Mouse (Mus musculus) forebrain, postnatal 0 days (tissue): ENCODE results near the gene Ahsg. TPM values are rescaled to one million over a fixed set of nuclear protein-coding genes. Genes with fewer than 3 reads are reported as not detected.

ENCODE experiments used
- ATAC-seq: fragments of 200-750 bp; cut with Nextera tagmentation; 2 replicates; pipeline ENCODE4 v1.8.0; 2017; ENCODE audit warnings: mild to moderate bottlenecking, moderate library complexity
- DNase-seq: peaks from one replicate; pipeline ENCODE4 v3.0.0-alpha.2; 2015
- H3K27ac ChIP-seq: fragments of 300-500 bp; sonication (generic); 2 replicates; pipeline ENCODE4 v1.5.1; 2014; ENCODE audit warnings: low read depth, mild to moderate bottlenecking, antibody characterized with exemption, low read length, moderate library complexity, mixed read lengths
- H3K27me3 ChIP-seq: fragments of 300-500 bp; sonication (generic); 2 replicates; pipeline ENCODE4 v1.6.1; 2014; ENCODE audit warnings: mild to moderate bottlenecking, low read length, mixed read lengths; ENCODE audit not compliant: insufficient read depth
- H3K36me3 ChIP-seq: fragments of 300-500 bp; sonication (generic); 2 replicates; pipeline ENCODE4 v1.6.1; 2014; ENCODE audit warnings: mild to moderate bottlenecking, moderate library complexity; ENCODE audit not compliant: insufficient read depth
- H3K4me1 ChIP-seq: fragments of 300-500 bp; sonication (generic); 2 replicates; pipeline ENCODE4 v1.6.1; 2014; ENCODE audit warnings: antibody characterized with exemption; ENCODE audit not compliant: insufficient read depth
- H3K4me2 ChIP-seq: fragments of 300-500 bp; sonication (generic); 2 replicates; pipeline ENCODE4 v1.6.1; 2014; ENCODE audit warnings: low read depth, mild to moderate bottlenecking, moderate library complexity
- H3K4me3 ChIP-seq: fragments of 300-500 bp; sonication (generic); 2 replicates; pipeline ENCODE4 v1.5.1; 2014; ENCODE audit warnings: low read depth, low read length, mixed read lengths
- H3K9ac ChIP-seq: fragments of 300-500 bp; sonication (generic); 2 replicates; pipeline ENCODE4 v1.6.1; 2014; ENCODE audit warnings: mild to moderate bottlenecking
- H3K9me3 ChIP-seq: fragments of 300-500 bp; sonication (generic); 2 replicates; pipeline ENCODE4 v1.6.1; 2016; ENCODE audit warnings: low read length
- CTCF ChIP-seq: sonication (generic); IDR thresholded peaks from 2 replicates; pipeline ENCODE4 v1.5.1; 2016; ENCODE audit warnings: antibody characterized with exemption, control low read depth, low read depth
- WGBS: fragments of 180-500 bp; shearing (Covaris S2); extraction: QIAGEN DNeasy Blood & Tissue Kit; methylation state at CpG from one replicate; pipeline ENCODE4 v1.1.7; 2014; 5-methylcytosine and 5-hydroxymethylcytosine counted together
- polyA plus RNA-seq: library from polyadenylated mRNA; unstranded; fragments of >200 nt; fragmentation: Nextera tagmentation; extraction: Ambion mirVana; gene quantifications from 2 replicates; pipeline ENCODE4 v1.2.1, GENCODE M21; 2015
- total RNA-seq: library from RNA; depleted of rRNA; stranded (reverse); fragments of >200 nt; gene quantifications from 2 replicates; pipeline ENCODE4 v1.2.3, GENCODE M21; 2014

The Ahsg gene
- total and polyA plus RNA-seq, 2 experiments from 2014 or later: not detected

GRCm38 (mm10) chr16:22885356-22885755 lies 5.7 kb upstream of the Ahsg start:
- Histone ChIP-seq H3K27me3 (no peaks in the 10 kb centered on the region), H3K4me3 (no peak overlapping the region), H3K27ac (no peak overlapping the region), H3K9ac (no peak overlapping the region), H3K36me3 (no peaks in the 10 kb centered on the region), H3K4me2 (no peak overlapping the region), H3K9me3 (no peaks in the 10 kb centered on the region), H3K4me1 (no peaks in the 10 kb centered on the region)
- TF ChIP-seq CTCF: no peak
- DNase-seq (no peak), ATAC-seq (no peak)
- 44% methylated on average over 4 of the region's 4 CpGs for WGBS

- 87% methylated on average over 3 of the region's 3 CpGs for WGBS
- no peak for ATAC-seq
Measured at GRCm38 (mm10) chr16:22886726-22887125, 4.4 kb upstream of the Ahsg start.

GRCm38 (mm10) chr16:22888835-22889234 lies 2.2 kb upstream of the Ahsg start:
- no peaks in the 10 kb centered on the region for H3K27me3 ChIP-seq
- H3K4me1 ChIP-seq: no peaks in the 10 kb centered on the region
- WGBS: 54% methylated on average over 4 of the region's 4 CpGs
- H3K9me3 ChIP-seq: no peaks in the 10 kb centered on the region
- H3K4me3 ChIP-seq: no peak overlapping the region
- no peak for DNase-seq
- no peak overlapping the region for H3K9ac ChIP-seq
- TF ChIP-seq CTCF: no peak
- H3K4me2 ChIP-seq: no peak overlapping the region
- H3K27ac ChIP-seq: no peak overlapping the region
- no peak for ATAC-seq
- no peaks in the 10 kb centered on the region for H3K36me3 ChIP-seq

More at GRCm38 (mm10) chr16:22886726-22887125, 4.4 kb upstream of the Ahsg start:
- Histone ChIP-seq H3K4me2 (no peak overlapping the region), H3K27me3 (no peaks in the 10 kb centered on the region), H3K9me3 (no peaks in the 10 kb centered on the region), H3K9ac (no peak overlapping the region), H3K36me3 (no peaks in the 10 kb centered on the region), H3K27ac (no peak overlapping the region), H3K4me1 (no peaks in the 10 kb centered on the region), H3K4me3 (no peak overlapping the region)
- TF ChIP-seq CTCF: no peak
- DNase-seq: no peak

GRCm38 (mm10) chr16:22889716-22890115 lies 1.4 kb upstream of the Ahsg start:
- no peaks in the 10 kb centered on the region for H3K27me3 ChIP-seq
- DNase-seq (no peak), ATAC-seq (no peak)
- no peak overlapping the region for H3K9ac ChIP-seq
- WGBS: 92% methylated on average over 8 of the region's 8 CpGs
- no peak overlapping the region for H3K27ac ChIP-seq
- TF ChIP-seq CTCF: no peak
- no peak overlapping the region for H3K4me3 ChIP-seq
- H3K36me3 ChIP-seq: no peaks in the 10 kb centered on the region
- no peaks in the 10 kb centered on the region for H3K4me1 ChIP-seq
- H3K9me3 ChIP-seq: no peaks in the 10 kb centered on the region
- H3K4me2 ChIP-seq: no peak overlapping the region

- no peak for TF ChIP-seq CTCF
- Histone ChIP-seq H3K4me2 (no peak overlapping the region), H3K9ac (no peak overlapping the region), H3K27ac (no peak overlapping the region), H3K36me3 (no peaks in the 10 kb centered on the region), H3K4me1 (no peaks in the 10 kb centered on the region), H3K27me3 (no peaks in the 10 kb centered on the region), H3K4me3 (no peak overlapping the region), H3K9me3 (no peaks in the 10 kb centered on the region)
- 95% methylated on average over 8 of the region's 8 CpGs for WGBS
- DNase-seq (no peak), ATAC-seq (no peak)
Measured at GRCm38 (mm10) chr16:22891733-22892154, 667 bp downstream of the Ahsg start.

GRCm38 (mm10) chr16:22894095-22894494 lies 3.0 kb downstream of the Ahsg start:
- no peak for TF ChIP-seq CTCF
- WGBS: 74% methylated on average over 8 of the region's 8 CpGs
- Histone ChIP-seq H3K9me3 (no peaks in the 10 kb centered on the region), H3K27me3 (no peaks in the 10 kb centered on the region), H3K36me3 (no peaks in the 10 kb centered on the region), H3K4me2 (no peak overlapping the region), H3K9ac (no peak overlapping the region), H3K4me3 (no peak overlapping the region), H3K27ac (no peak overlapping the region), H3K4me1 (no peaks in the 10 kb centered on the region)
- ATAC-seq: no peak
- no peak for DNase-seq

GRCm38 (mm10) chr16:22896618-22897017 lies 5.5 kb downstream of the Ahsg start:
- H3K4me2 ChIP-seq: no peak overlapping the region
- no peak overlapping the region for H3K9ac ChIP-seq
- DNase-seq (no peak), ATAC-seq (no peak)
- H3K4me3 ChIP-seq: no peak overlapping the region
- no peak overlapping the region for H3K27ac ChIP-seq
- no peaks in the 10 kb centered on the region for H3K36me3 ChIP-seq
- TF ChIP-seq CTCF: no peak
- no peaks in the 10 kb centered on the region for H3K27me3 ChIP-seq
- no peaks in the 10 kb centered on the region for H3K4me1 ChIP-seq
- WGBS: 73% methylated on average over 2 of the region's 2 CpGs
- no peaks in the 10 kb centered on the region for H3K9me3 ChIP-seq

- Histone ChIP-seq H3K9me3 (no peaks in the 10 kb centered on the region), H3K27ac (no peak overlapping the region), H3K4me1 (no peaks in the 10 kb centered on the region), H3K36me3 (no peaks in the 10 kb centered on the region), H3K9ac (no peak overlapping the region), H3K27me3 (no peaks in the 10 kb centered on the region), H3K4me3 (no peak overlapping the region), H3K4me2 (no peak overlapping the region)
- 44% methylated on average over 5 of the region's 5 CpGs for WGBS
- DNase-seq (no peak), ATAC-seq (no peak)
- no peak for TF ChIP-seq CTCF
Measured at GRCm38 (mm10) chr16:22899346-22899745, 8.3 kb downstream of the Ahsg start.
